Mouse (Mus musculus): ENCODE data around the gene Tmem91. TPM values are rescaled to one million over a fixed set of nuclear protein-coding genes. Genes with fewer than 3 reads are reported as not detected.

Tmem91 gene
- polyA plus RNA-seq, 1 experiment: not detected

- Histone ChIP-seq H3K4me3 (ENCODE audit: insufficient read depth, low read depth, low read length) (no peak overlapping the region), H3K4me1 (ENCODE audit: control insufficient read depth, insufficient read depth, insufficient read length, low read length) (no peaks in the 10 kb centered on the region), H3K27ac (replicated peaks; ENCODE audit: low read depth, low read length) (peak overlapping the region; percentile 20; the same call in 1 of the 2 replicates)
Measured at GRCm38 (mm10) chr7:25632679-25633078, 42.3 kb downstream of the Tmem91 start.

GRCm38 (mm10) chr7:25628323-25628620 lies 46.7 kb downstream of the Tmem91 start:
- H3K4me3 ChIP-seq (ENCODE audit: insufficient read depth, low read depth, low read length): peak overlapping the region; percentile 49
- no peak overlapping the region for H3K27ac ChIP-seq (replicated peaks; ENCODE audit: low read depth, low read length)
- no peaks in the 10 kb centered on the region for H3K4me1 ChIP-seq (ENCODE audit: control insufficient read depth, insufficient read depth, insufficient read length, low read length)

GRCm38 (mm10) chr7:25627431-25628322 lies 47.3 kb downstream of the Tmem91 start:
- Histone ChIP-seq H3K4me1 (ENCODE audit: control insufficient read depth, insufficient read depth, insufficient read length, low read length) (no peaks in the 10 kb centered on the region), H3K27ac (replicated peaks; ENCODE audit: low read depth, low read length) (peak overlapping the region; percentile 49), H3K4me3 (ENCODE audit: insufficient read depth, low read depth, low read length) (peak overlapping the region; percentile 54)

GRCm38 (mm10) chr7:25626509-25627430 lies 48.2 kb downstream of the Tmem91 start, which contains the start of gene B3gnt8:
B3gnt8 (plus strand) TSS chr7:25626654.
- no peaks in the 10 kb centered on the region for H3K4me1 ChIP-seq (ENCODE audit: control insufficient read depth, insufficient read depth, insufficient read length, low read length)
- peak within 1 kb of the TSS; percentile 49 for H3K27ac ChIP-seq (replicated peaks; ENCODE audit: low read depth, low read length)

GRCm38 (mm10) chr7:25625594-25626250 lies 49.2 kb downstream of the Tmem91 start:
- Histone ChIP-seq H3K4me1 (ENCODE audit: control insufficient read depth, insufficient read depth, insufficient read length, low read length) (no peaks in the 10 kb centered on the region), H3K27ac (replicated peaks; ENCODE audit: low read depth, low read length) (no peak overlapping the region), H3K4me3 (ENCODE audit: insufficient read depth, low read depth, low read length) (no peak overlapping the region)

More at GRCm38 (mm10) chr7:25626509-25627430, 48.2 kb downstream of the Tmem91 start, which contains the start of gene B3gnt8:
- H3K4me3 ChIP-seq (ENCODE audit: insufficient read depth, low read depth, low read length): peak within 1 kb of the TSS; percentile 54

GRCm38 (mm10) chr7:25624851-25625250 lies 50.1 kb downstream of the Tmem91 start:
- Histone ChIP-seq H3K27ac (replicated peaks; ENCODE audit: low read depth, low read length) (no peak overlapping the region), H3K4me3 (ENCODE audit: insufficient read depth, low read depth, low read length) (no peak overlapping the region), H3K4me1 (ENCODE audit: control insufficient read depth, insufficient read depth, insufficient read length, low read length) (no peaks in the 10 kb centered on the region)

- Histone ChIP-seq H3K4me3 (ENCODE audit: insufficient read depth, low read depth, low read length) (no peak overlapping the region), H3K4me1 (ENCODE audit: control insufficient read depth, insufficient read depth, insufficient read length, low read length) (no peaks in the 10 kb centered on the region), H3K27ac (replicated peaks; ENCODE audit: low read depth, low read length) (no peak overlapping the region)
Measured at GRCm38 (mm10) chr7:25623857-25624370, 51.1 kb downstream of the Tmem91 start.

GRCm38 (mm10) chr7:25620751-25621150 lies 54.2 kb downstream of the Tmem91 start:
- no peak overlapping the region for H3K27ac ChIP-seq (replicated peaks; ENCODE audit: low read depth, low read length)
- H3K4me1 ChIP-seq (ENCODE audit: control insufficient read depth, insufficient read depth, insufficient read length, low read length): 0 out of 2 replicates have a peak, but pooled peaks cover 2% of the 10 kb centered on the region
- H3K4me3 ChIP-seq (ENCODE audit: insufficient read depth, low read depth, low read length): no peak overlapping the region

GRCm38 (mm10) chr7:25620101-25620500 lies 54.9 kb downstream of the Tmem91 start:
- 0 out of 2 replicates have a peak, but pooled peaks cover 2% of the 10 kb centered on the region for H3K4me1 ChIP-seq (ENCODE audit: control insufficient read depth, insufficient read depth, insufficient read length, low read length)
- H3K27ac ChIP-seq (replicated peaks; ENCODE audit: low read depth, low read length): no peak overlapping the region
- H3K4me3 ChIP-seq (ENCODE audit: insufficient read depth, low read depth, low read length): peak overlapping the region; percentile 88

- peak overlapping the region; percentile 72 for H3K27ac ChIP-seq (replicated peaks; ENCODE audit: low read depth, low read length)
- 0 out of 2 replicates have a peak, but pooled peaks cover 2% of the 10 kb centered on the region for H3K4me1 ChIP-seq (ENCODE audit: control insufficient read depth, insufficient read depth, insufficient read length, low read length)
- H3K4me3 ChIP-seq (ENCODE audit: insufficient read depth, low read depth, low read length): peak overlapping the region; percentile 88
Measured at GRCm38 (mm10) chr7:25619722-25619991, 55.3 kb downstream of the Tmem91 start.

Other genes starting within 250 kb of the Tmem91 start
- gene Ceacam1, start 197.6 kb downstream of the Tmem91 start, polyA plus RNA-seq (2012; ENCODE audit: insufficient read depth, insufficient read length, missing spikeins): 4.3 and 8.3 TPM in 2 replicates
- not detected in 2 replicates for gene Ceacam2, start 135.3 kb downstream of the Tmem91 start, polyA plus RNA-seq (2012; ENCODE audit: insufficient read depth, insufficient read length, missing spikeins)
- not detected in 2 replicates for gene Erich4, start 59.3 kb downstream of the Tmem91 start, polyA plus RNA-seq (2012; ENCODE audit: insufficient read depth, insufficient read length, missing spikeins)
- 39.0 and 39.4 TPM in 2 replicates for gene Dmac2, start 55.8 kb downstream of the Tmem91 start, polyA plus RNA-seq (2012; ENCODE audit: insufficient read depth, insufficient read length, missing spikeins)
- 0.83 and 1.2 TPM in 2 replicates for gene B3gnt8, start 48.5 kb downstream of the Tmem91 start, polyA plus RNA-seq (2012; ENCODE audit: insufficient read depth, insufficient read length, missing spikeins)
- gene Bckdha, start 16.2 kb downstream of the Tmem91 start, polyA plus RNA-seq (2012; ENCODE audit: insufficient read depth, insufficient read length, missing spikeins): 622 and 668 TPM in 2 replicates
- gene Exosc5, start 16.0 kb downstream of the Tmem91 start, polyA plus RNA-seq (2012; ENCODE audit: insufficient read depth, insufficient read length, missing spikeins): 38.1 and 39.7 TPM in 2 replicates
- gene B9d2, start 5.6 kb upstream of the Tmem91 start, polyA plus RNA-seq (2012; ENCODE audit: insufficient read depth, insufficient read length, missing spikeins): 8.8 and 10.9 TPM in 2 replicates
- 11.7 and 13.2 TPM in 2 replicates for gene Tgfb1, start 11.8 kb upstream of the Tmem91 start, polyA plus RNA-seq (2012; ENCODE audit: insufficient read depth, insufficient read length, missing spikeins)
- gene Ccdc97, start 43.9 kb upstream of the Tmem91 start, polyA plus RNA-seq (2012; ENCODE audit: insufficient read depth, insufficient read length, missing spikeins): 16.9 and 17.0 TPM in 2 replicates
- 42.6 and 44.5 TPM in 2 replicates for gene Hnrnpul1, start 79.6 kb upstream of the Tmem91 start, polyA plus RNA-seq (2012; ENCODE audit: insufficient read depth, insufficient read length, missing spikeins)
- gene Axl, start 113.5 kb upstream of the Tmem91 start, polyA plus RNA-seq (2012; ENCODE audit: insufficient read depth, insufficient read length, missing spikeins): 18.6 and 24.1 TPM in 2 replicates
- gene Cyp2s1, start 141.7 kb upstream of the Tmem91 start, polyA plus RNA-seq (2012; ENCODE audit: insufficient read depth, insufficient read length, missing spikeins): not detected in 2 replicates
- gene Cyp2b10, start 222.5 kb upstream of the Tmem91 start, polyA plus RNA-seq (2012; ENCODE audit: insufficient read depth, insufficient read length, missing spikeins): 2.9 and 47.4 TPM in 2 replicates

Data from brown adipose tissue, adult 24 weeks (tissue).